Mouse (Mus musculus) myocyte (in vitro differentiated cells): ENCODE data around the gene Mrtfa. TPM values are rescaled to one million over a fixed set of nuclear protein-coding genes. Genes with fewer than 3 reads are reported as not detected.

Source experiments
- H3K27me3 ChIP-seq: one replicate; pipeline ENCODE4 v1.6.1; 2011; ENCODE audit not compliant: control insufficient read depth, insufficient read depth, insufficient read length
- H3K36me3 ChIP-seq: one replicate; pipeline ENCODE4 v1.6.1; 2011; ENCODE audit not compliant: control insufficient read depth, insufficient read depth
- H3K4me2 ChIP-seq: one replicate; pipeline ENCODE4 v1.6.1; 2011; ENCODE audit warnings: low read depth, control low read depth
- H3K4me3 ChIP-seq: one replicate; pipeline ENCODE4 v1.5.1; 2011; ENCODE audit warnings: mild to moderate bottlenecking, control low read depth, moderate library complexity
- H3K79me2 ChIP-seq: one replicate; pipeline ENCODE4 v1.6.1; 2011; ENCODE audit not compliant: control insufficient read depth, insufficient read depth
- H3ac ChIP-seq: one replicate; pipeline ENCODE4 v1.6.1; 2011; ENCODE audit not compliant: control insufficient read depth, insufficient read length
- CEBPB ChIP-seq: IDR thresholded peaks from 2 replicates; pipeline ENCODE4 v1.6.1; 2011; ENCODE audit warnings: mild to moderate bottlenecking, moderate library complexity; ENCODE audit not compliant: poor library complexity, insufficient read depth, severe bottlenecking
- E2F4 ChIP-seq: IDR thresholded peaks from one replicate; pipeline ENCODE4 v1.6.1; 2011; ENCODE audit warnings: mild to moderate bottlenecking, control low read depth, moderate library complexity; ENCODE audit not compliant: insufficient read depth
- MAX ChIP-seq: IDR thresholded peaks from one replicate; pipeline ENCODE4 v1.6.1; 2011; ENCODE audit warnings: low read depth, mild to moderate bottlenecking, control low read depth
- MYOD1 ChIP-seq, 3 experiments: IDR thresholded peaks; one replicate each; pipeline ENCODE4 v1.6.1; 2011; ENCODE audit warnings: control low read depth in 2 of 3, low read depth in 2 of 3, mild to moderate bottlenecking in 2 of 3, moderate library complexity in 1 of 3; ENCODE audit not compliant: insufficient read length in 2 of 3, control insufficient read depth in 1 of 3
- MYOG ChIP-seq, 3 experiments: IDR thresholded peaks; one replicate each; pipeline ENCODE4 v1.6.1; 2011; ENCODE audit warnings: control low read depth in 2 of 3, low read depth in 2 of 3, mild to moderate bottlenecking in 2 of 3; ENCODE audit not compliant: insufficient read length in 2 of 3, control insufficient read depth in 1 of 3, insufficient read depth in 1 of 3
- POLR2A ChIP-seq: IDR thresholded peaks from one replicate; pipeline ENCODE4 v1.6.1; 2011; ENCODE audit warnings: low read depth, mild to moderate bottlenecking, control low read depth, moderate library complexity; ENCODE audit not compliant: insufficient read length
- POLR2AphosphoS2 ChIP-seq: IDR thresholded peaks from one replicate; pipeline ENCODE4 v1.6.1; 2011; ENCODE audit warnings: low read depth, control low read depth; ENCODE audit not compliant: insufficient read length
- REST ChIP-seq: IDR thresholded peaks from one replicate; pipeline ENCODE4 v1.6.1; 2011; ENCODE audit warnings: mild to moderate bottlenecking, control low read depth, moderate library complexity; ENCODE audit not compliant: insufficient read depth, insufficient read length
- SRF ChIP-seq: IDR thresholded peaks from one replicate; pipeline ENCODE4 v1.6.1; 2011; ENCODE audit warnings: low read depth; ENCODE audit not compliant: control insufficient read depth, insufficient read length
- TCF12 ChIP-seq: IDR thresholded peaks from one replicate; pipeline ENCODE4 v1.6.1; 2011; ENCODE audit warnings: mild to moderate bottlenecking, control low read depth; ENCODE audit not compliant: poor library complexity, insufficient read depth, severe bottlenecking
- TCF3 ChIP-seq: IDR thresholded peaks from one replicate; pipeline ENCODE4 v1.6.1; 2011; ENCODE audit warnings: low read depth, control low read depth; ENCODE audit not compliant: insufficient read length
- USF1 ChIP-seq: IDR thresholded peaks from one replicate; pipeline ENCODE4 v1.6.1; 2011; ENCODE audit warnings: low read depth, mild to moderate bottlenecking, control low read depth, moderate library complexity
- polyA plus RNA-seq: library from polyadenylated mRNA; unstranded; fragments of >200 nt; fragmentation: generic; extraction: Trizol; gene quantifications from one replicate; pipeline ENCODE4 v1.2.1, GENCODE M21; 2012; ENCODE audit warnings: missing spikeins

Mrtfa gene
- polyA plus RNA-seq, 1 experiment, result 36.0 TPM

- TF ChIP-seq CEBPB (no peak), MYOG (IDR thresholded peaks at IDR 0.05; ENCODE audit: control insufficient read depth in 1 of 3, insufficient read depth in 1 of 3, insufficient read length in 2 of 3, low read depth in 2 of 3) (no peak), MAX (no peak), SRF (no peak), REST (no peak), POLR2A (no peak)
- H3K4me3 ChIP-seq, result no peak overlapping the region
- no peaks in the 10 kb centered on the region for H3K27me3 ChIP-seq
- H3K4me2 ChIP-seq, result no peak overlapping the region
- H3K79me2 ChIP-seq, result peaks cover 87% of the 10 kb centered on the region
- no peak overlapping the region for H3ac ChIP-seq
- H3K36me3 ChIP-seq, result no peaks in the 10 kb centered on the region
These were observed 107.3 kb downstream of the Mrtfa start for GRCm38 (mm10) chr15:81083281-81083680.

- Histone ChIP-seq H3K4me2 (peak overlapping the region; percentile 4), H3K27me3 (no peaks in the 10 kb centered on the region), H3K4me3 (no peak overlapping the region), H3K79me2 (peaks cover 98% of the 10 kb centered on the region), H3K36me3 (no peaks in the 10 kb centered on the region), H3ac (no peak overlapping the region)
- TF ChIP-seq MYOG (IDR thresholded peaks at IDR 0.05; ENCODE audit: control insufficient read depth in 1 of 3, insufficient read depth in 1 of 3, insufficient read length in 2 of 3, low read depth in 2 of 3) (no peak), CEBPB (0 out of 2 replicates have a peak, but pooled peaks have one; percentile 24), USF1 (peak; percentile 74), TCF12 (no peak)
These were observed 109.3 kb downstream of the Mrtfa start for GRCm38 (mm10) chr15:81081216-81081615.

- Histone ChIP-seq H3K36me3 (no peaks in the 10 kb centered on the region), H3K4me3 (no peak overlapping the region), H3K4me2 (no peak overlapping the region), H3K79me2 (peaks cover 97% of the 10 kb centered on the region), H3ac (no peak overlapping the region), H3K27me3 (no peaks in the 10 kb centered on the region)
- TF ChIP-seq MAX, result no peak
- TF ChIP-seq E2F4, result no peak
- no peak for TF ChIP-seq CEBPB
These were observed 110.2 kb downstream of the Mrtfa start for GRCm38 (mm10) chr15:81080405-81080804.

DNA sequence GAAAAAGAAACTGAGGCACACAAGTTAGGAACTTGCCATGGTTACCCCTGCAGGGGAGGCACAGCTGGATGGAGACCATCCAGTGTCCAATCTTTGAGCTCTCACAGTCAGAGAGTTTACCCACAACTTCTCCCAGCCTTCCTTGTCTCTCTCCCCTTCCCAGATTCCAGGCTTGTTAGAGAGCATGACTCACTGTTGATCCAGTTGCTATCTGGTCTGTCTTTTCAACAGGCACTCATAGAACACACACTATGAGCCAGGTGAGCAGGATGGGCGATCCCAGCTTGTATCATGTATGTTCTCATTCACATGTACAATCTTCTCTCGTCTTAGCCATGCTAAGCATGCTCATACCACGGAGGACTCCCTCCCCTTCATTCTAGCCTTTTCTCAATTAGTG lies 111.3 kb downstream of the Mrtfa start:
- peak overlapping the region; percentile 30 for H3K4me2 ChIP-seq
- H3K36me3 ChIP-seq, result no peaks in the 10 kb centered on the region
- H3K27me3 ChIP-seq, result no peaks in the 10 kb centered on the region
- H3ac ChIP-seq, result no peak overlapping the region
- peaks cover 97% of the 10 kb centered on the region for H3K79me2 ChIP-seq
- no peak overlapping the region for H3K4me3 ChIP-seq
- TF ChIP-seq SRF (no peak), USF1 (no peak), POLR2A (no peak), TCF12 (peak; percentile 5), TCF3 (no peak), POLR2AphosphoS2 (peak; percentile 19), MYOD1 (IDR thresholded peaks at IDR 0.05; ENCODE audit: control insufficient read depth in 1 of 3, insufficient read length in 2 of 3, low read depth in 2 of 3) (peak in 2 of 3 experiments; percentile 68 to 91), MAX (no peak), CEBPB (no peak), E2F4 (no peak), MYOG (IDR thresholded peaks at IDR 0.05; ENCODE audit: control insufficient read depth in 1 of 3, insufficient read depth in 1 of 3, insufficient read length in 2 of 3, low read depth in 2 of 3) (peak in 1 of 3 experiments; percentile 45)

- Histone ChIP-seq H3K4me2 (no peak overlapping the region), H3K36me3 (no peaks in the 10 kb centered on the region), H3K27me3 (no peaks in the 10 kb centered on the region), H3K4me3 (no peak overlapping the region), H3ac (no peak overlapping the region), H3K79me2 (peaks cover 94% of the 10 kb centered on the region)
- no peak for TF ChIP-seq POLR2A
- TF ChIP-seq SRF, result no peak
- no peak for TF ChIP-seq TCF12
- TF ChIP-seq REST, result no peak
These were observed 113.0 kb downstream of the Mrtfa start for GRCm38 (mm10) chr15:81077551-81077950.

- H3K4me3 ChIP-seq, result no peak overlapping the region
- no peaks in the 10 kb centered on the region for H3K36me3 ChIP-seq
- TF ChIP-seq TCF3, result no peak
- no peak for TF ChIP-seq SRF
- no peak for TF ChIP-seq POLR2AphosphoS2
- no peak for TF ChIP-seq CEBPB
- no peak for TF ChIP-seq MAX
- TF ChIP-seq TCF12, result no peak
- no peak for TF ChIP-seq USF1
- TF ChIP-seq E2F4, result no peak
- no peak for TF ChIP-seq MYOD1 (IDR thresholded peaks at IDR 0.05; ENCODE audit: control insufficient read depth in 1 of 3, insufficient read length in 2 of 3, low read depth in 2 of 3)
- TF ChIP-seq POLR2A, result no peak
- TF ChIP-seq MYOG (IDR thresholded peaks at IDR 0.05; ENCODE audit: control insufficient read depth in 1 of 3, insufficient read depth in 1 of 3, insufficient read length in 2 of 3, low read depth in 2 of 3), result no peak
- TF ChIP-seq REST, result no peak
- H3K4me2 ChIP-seq, result no peak overlapping the region
- H3K79me2 ChIP-seq, result peaks cover 88% of the 10 kb centered on the region
- H3K27me3 ChIP-seq, result no peaks in the 10 kb centered on the region
- H3ac ChIP-seq, result no peak overlapping the region
These were observed 116.0 kb downstream of the Mrtfa start for GRCm38 (mm10) chr15:81074543-81074942.
